Mouse (Mus musculus): ENCODE measurements at regions not wholly inside any gene's neighbourhood (a gene's known extent, or its start where the extent isn't known, plus 50 kb on each side); places are given as distances from the start of the nearest gene placed in this dataset.

DNA sequence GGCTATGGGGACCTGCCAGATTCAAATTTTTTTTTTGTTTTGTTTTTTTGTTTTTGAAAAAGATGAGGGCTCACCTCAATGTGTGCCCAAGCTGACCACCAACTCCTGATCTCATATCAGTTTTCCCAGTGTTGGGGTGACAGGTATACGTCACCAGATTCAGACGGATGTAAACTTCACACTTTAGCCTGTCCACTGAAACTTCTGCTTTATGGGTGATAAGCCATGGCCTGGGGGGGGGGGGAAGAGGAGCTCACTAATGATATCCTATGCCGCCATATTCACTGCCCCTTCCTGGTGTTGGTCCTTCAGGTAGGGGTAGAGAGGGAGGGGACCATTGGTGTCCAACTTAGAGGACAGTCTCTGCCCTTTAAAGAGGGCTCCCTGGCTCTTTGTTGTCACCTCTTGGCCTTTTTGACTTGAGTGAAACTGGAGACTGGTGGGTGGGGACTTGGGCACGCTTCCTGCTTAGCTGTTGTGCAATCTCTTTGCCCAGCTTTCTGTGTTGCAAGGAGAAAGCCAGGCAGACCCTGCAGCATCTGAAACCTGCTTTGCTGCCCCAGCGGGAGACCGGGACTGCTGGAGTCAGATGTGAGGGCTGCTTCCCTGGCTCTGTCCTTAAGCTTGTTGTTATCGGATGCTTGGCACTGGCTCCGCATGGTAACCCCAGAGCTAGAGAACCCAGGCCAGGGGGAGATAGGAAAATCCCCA, 125.8 kb downstream of the Irx5 start:
- 51% methylated on average over 8 of the region's 8 CpGs for WGBS
- no peak overlapping the region for H3K9ac ChIP-seq

DNA sequence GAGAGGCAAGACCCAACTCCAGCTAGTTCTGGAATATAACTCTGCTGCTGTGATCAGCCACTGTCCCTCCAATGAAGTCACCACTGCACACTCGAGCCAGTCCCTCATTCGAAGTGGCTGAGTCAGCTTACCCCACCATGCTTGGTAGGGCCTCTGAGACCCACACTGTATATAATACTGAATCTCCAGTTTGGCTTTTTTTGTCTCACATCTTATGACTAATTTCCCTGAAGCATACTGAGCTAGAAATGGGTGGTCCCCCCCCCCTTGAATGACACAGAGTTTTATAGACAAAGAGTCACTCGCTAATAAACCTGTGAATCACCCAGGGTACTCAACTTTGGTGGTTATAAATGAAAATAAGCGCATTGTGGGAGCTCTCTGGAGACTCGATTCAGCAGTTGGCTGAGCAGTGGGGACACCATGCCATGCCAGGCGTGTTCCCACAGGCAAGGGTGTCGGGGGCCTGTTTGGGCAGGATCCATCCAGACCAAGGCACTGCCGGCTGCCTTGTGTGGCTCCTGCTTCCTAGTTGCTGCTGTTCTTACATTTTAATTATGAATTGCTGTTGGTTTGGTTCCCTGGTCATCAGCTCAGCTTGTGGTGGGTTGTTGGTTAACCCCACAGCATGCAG, 131.2 kb downstream of the Irx5 start:
- Histone ChIP-seq H3K4me3 (no peak overlapping the region), H3K27me3 (no peaks in the 10 kb centered on the region), H3K9me3 (no peaks in the 10 kb centered on the region), H3K4me1 (replicated peaks) (no peaks in the 10 kb centered on the region), H3K4me2 (no peak overlapping the region), H3K27ac (replicated peaks) (no peak overlapping the region), H3K36me3 (no peaks in the 10 kb centered on the region), H3K9ac (no peak overlapping the region)
- ATAC-seq (ENCODE audit: low read depth): no peak
- 81% methylated on average over 8 of the region's 8 CpGs for WGBS

More for the DNA sequence above, 125.8 kb downstream of the Irx5 start:
- Histone ChIP-seq H3K4me1 (replicated peaks) (no peaks in the 10 kb centered on the region), H3K4me3 (no peak overlapping the region), H3K27me3 (0 out of 2 replicates have a peak, but pooled peaks cover 14% of the 10 kb centered on the region), H3K36me3 (no peaks in the 10 kb centered on the region), H3K9me3 (no peaks in the 10 kb centered on the region), H3K4me2 (no peak overlapping the region), H3K27ac (replicated peaks) (no peak overlapping the region)
- ATAC-seq (ENCODE audit: low read depth): no peak

DNA sequence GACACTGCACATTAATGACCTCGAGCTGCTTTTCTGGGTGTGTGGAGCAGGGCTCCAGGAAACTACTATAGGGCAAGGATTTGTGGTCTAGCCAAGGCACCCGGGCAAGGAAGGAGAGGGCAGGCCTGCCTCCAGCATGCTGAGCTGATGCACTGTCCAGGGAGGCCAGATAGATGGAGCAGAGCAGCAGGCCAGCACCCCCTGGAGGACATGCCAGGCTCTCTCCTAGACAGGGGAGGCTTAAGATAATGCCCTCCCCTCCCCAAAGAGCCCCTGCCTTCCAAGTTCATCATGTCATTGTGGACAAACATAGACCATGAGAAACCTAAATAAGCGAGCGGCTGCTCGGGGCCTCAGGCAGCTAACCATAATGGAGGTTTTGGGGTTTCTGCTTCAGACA, 134.1 kb downstream of the Irx5 start:
- Histone ChIP-seq H3K4me3 (no peak overlapping the region), H3K27ac (replicated peaks) (no peak overlapping the region), H3K9ac (no peak overlapping the region), H3K36me3 (no peaks in the 10 kb centered on the region), H3K9me3 (no peaks in the 10 kb centered on the region), H3K4me1 (replicated peaks) (no peaks in the 10 kb centered on the region), H3K4me2 (no peak overlapping the region), H3K27me3 (0 out of 2 replicates have a peak, but pooled peaks cover 2% of the 10 kb centered on the region)
- 78% methylated on average over 5 of the region's 5 CpGs for WGBS
- no peak for ATAC-seq (ENCODE audit: low read depth)

DNA sequence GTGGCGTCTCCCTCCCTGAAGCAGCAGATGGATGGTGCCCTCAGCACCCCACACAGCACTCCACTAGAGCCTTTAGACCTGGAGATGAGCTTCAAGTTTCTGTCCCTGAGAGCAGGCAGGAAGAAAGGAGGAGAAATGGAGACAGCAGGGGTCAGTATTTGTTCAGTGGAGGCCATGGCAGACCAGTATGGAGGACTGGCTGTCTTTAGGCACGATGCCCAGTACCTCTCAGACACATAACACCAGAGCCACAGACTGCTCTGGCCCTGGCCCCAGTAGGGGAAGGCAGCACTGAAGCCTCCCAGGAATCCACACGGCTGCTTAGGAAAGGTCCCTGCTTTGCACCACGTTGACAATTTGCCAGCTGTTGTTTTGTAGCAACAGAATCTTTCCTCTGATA, 136.0 kb downstream of the Irx5 start:
- Histone ChIP-seq H3K4me2 (no peak overlapping the region), H3K27ac (replicated peaks) (no peak overlapping the region), H3K36me3 (no peaks in the 10 kb centered on the region), H3K4me3 (no peak overlapping the region), H3K9ac (no peak overlapping the region), H3K4me1 (replicated peaks) (no peaks in the 10 kb centered on the region), H3K9me3 (no peaks in the 10 kb centered on the region), H3K27me3 (0 out of 2 replicates have a peak, but pooled peaks cover 2% of the 10 kb centered on the region)
- no peak for ATAC-seq (ENCODE audit: low read depth)
- 56% methylated on average over 4 of the region's 4 CpGs for WGBS

DNA sequence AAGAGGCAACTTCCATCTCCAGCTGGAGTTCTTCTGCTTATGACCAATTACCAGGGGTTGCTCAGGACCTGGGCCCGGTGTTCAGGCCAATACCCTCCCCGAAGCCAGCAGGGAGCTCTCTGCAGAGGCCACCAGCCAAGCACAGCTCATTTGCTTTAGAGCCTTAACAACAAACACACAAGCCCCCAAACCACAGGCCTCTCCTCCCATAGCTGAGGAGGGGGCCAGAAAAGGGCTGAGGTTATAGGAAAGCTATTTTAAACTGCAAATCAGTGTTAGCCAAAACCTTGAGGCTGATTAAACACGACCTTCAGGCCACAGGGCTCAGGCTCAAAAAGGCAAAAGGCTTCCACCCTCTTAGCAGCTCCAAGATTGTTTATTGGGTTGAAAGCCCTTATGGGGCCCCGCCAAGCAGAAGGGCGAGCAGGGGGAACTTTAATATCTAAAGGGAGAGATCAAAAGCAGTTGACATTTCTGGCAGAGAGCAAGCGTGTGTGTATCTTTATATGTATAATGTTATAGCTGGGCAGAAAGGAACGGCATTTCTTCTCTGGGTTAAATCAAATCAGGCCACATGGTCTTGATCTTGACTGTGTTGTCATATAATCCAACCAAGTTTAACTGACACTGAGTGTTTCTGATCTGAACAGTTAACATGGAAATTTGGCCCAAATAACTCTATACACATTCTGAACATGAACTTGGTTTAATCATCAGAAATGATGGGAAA, 148.3 kb downstream of the Irx5 start:
- H3K4me3 ChIP-seq: no peak overlapping the region
- no peaks in the 10 kb centered on the region; the same call in 1 of the 2 replicates for H3K4me1 ChIP-seq (replicated peaks)
- no peak overlapping the region for H3K4me2 ChIP-seq
- H3K36me3 ChIP-seq: no peaks in the 10 kb centered on the region
- H3K9ac ChIP-seq: no peak overlapping the region
- no peaks in the 10 kb centered on the region for H3K9me3 ChIP-seq
- no peaks in the 10 kb centered on the region for H3K27me3 ChIP-seq
- ATAC-seq (ENCODE audit: low read depth): no peak
- no peak overlapping the region for H3K27ac ChIP-seq (replicated peaks)
- 67% methylated on average over 7 of the region's 7 CpGs for WGBS

DNA sequence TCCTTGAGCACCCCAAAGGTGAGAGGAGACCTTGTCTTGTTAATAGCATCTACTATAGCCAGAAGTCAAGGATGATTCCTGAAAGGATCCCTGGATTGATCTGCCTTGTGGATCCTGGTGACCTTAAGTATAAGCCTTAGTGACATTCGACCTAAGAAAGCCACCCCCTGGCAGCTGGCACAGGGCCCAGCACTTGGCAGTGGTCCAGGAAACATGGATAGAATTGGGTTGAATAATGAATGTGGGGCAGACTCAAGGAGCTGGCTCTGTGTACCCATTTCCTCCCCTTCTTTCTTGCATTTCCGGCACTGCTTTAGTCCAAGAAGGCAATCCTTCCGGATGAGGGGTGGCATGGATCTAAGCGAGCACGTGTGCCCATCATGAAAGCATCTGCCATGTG, 149.0 kb downstream of the Irx5 start:
- H3K27ac ChIP-seq (replicated peaks): no peak overlapping the region
- H3K4me1 ChIP-seq (replicated peaks): no peaks in the 10 kb centered on the region; the same call in 1 of the 2 replicates
- H3K9me3 ChIP-seq: no peaks in the 10 kb centered on the region
- no peaks in the 10 kb centered on the region for H3K27me3 ChIP-seq
- WGBS: 69% methylated on average over 5 of the region's 5 CpGs
- H3K4me2 ChIP-seq: no peak overlapping the region
- no peaks in the 10 kb centered on the region for H3K36me3 ChIP-seq
- no peak overlapping the region for H3K4me3 ChIP-seq
- no peak overlapping the region for H3K9ac ChIP-seq
- ATAC-seq (ENCODE audit: low read depth): no peak

DNA sequence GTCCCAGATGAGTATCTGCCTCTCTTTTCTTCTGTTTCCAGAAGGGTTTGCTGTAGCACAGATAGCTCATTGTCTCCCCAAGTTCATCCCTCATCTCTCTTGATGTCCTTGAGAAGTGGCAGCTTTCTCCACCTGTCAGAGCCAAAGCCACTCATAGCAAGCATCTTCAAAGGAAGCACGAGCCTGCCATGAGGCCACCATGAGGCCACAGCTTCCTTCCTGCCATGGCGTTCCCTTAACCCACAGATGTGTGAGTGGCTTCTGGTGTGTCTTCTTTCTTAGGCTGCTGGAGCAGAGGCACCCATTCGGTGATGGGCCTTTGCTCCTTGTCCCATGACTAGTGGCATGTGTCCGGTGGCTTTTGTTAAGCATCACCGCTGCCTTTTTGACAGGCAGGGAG, 149.5 kb downstream of the Irx5 start:
- Histone ChIP-seq H3K36me3 (no peaks in the 10 kb centered on the region), H3K27ac (replicated peaks) (no peak overlapping the region), H3K4me2 (no peak overlapping the region), H3K27me3 (no peaks in the 10 kb centered on the region), H3K9me3 (no peaks in the 10 kb centered on the region), H3K4me3 (no peak overlapping the region), H3K9ac (no peak overlapping the region), H3K4me1 (replicated peaks) (no peaks in the 10 kb centered on the region; the same call in 1 of the 2 replicates)
- WGBS: 80% methylated on average over 5 of the region's 5 CpGs
- no peak for ATAC-seq (ENCODE audit: low read depth)

DNA sequence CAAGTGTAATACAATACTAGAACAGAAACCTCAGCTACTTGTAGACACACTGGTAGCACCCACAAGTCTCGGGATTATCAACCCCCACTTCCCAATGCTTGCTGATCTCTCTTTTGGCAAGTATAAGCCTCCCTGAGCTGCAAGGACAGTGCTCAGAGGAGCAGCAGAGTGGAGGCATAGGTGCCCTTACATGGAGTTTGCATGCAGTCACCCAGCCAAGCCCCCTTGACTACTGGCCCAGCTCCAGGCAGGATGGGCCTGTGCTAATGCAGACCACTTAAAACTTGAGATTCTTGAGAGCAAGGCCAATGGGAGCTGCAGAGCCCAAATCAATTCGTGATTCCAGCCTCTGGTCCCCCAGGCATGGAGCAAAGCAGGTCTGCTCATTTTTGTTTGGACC, 158.0 kb downstream of the Irx5 start:
- Histone ChIP-seq H3K4me3 (no peak overlapping the region), H3K4me2 (no peak overlapping the region), H3K4me1 (replicated peaks) (no peaks in the 10 kb centered on the region), H3K27me3 (no peaks in the 10 kb centered on the region), H3K9ac (no peak overlapping the region), H3K9me3 (no peaks in the 10 kb centered on the region), H3K27ac (replicated peaks) (no peak overlapping the region), H3K36me3 (no peaks in the 10 kb centered on the region)
- WGBS: 88% methylated on average over 2 of the region's 2 CpGs
- ATAC-seq (ENCODE audit: low read depth): no peak

DNA sequence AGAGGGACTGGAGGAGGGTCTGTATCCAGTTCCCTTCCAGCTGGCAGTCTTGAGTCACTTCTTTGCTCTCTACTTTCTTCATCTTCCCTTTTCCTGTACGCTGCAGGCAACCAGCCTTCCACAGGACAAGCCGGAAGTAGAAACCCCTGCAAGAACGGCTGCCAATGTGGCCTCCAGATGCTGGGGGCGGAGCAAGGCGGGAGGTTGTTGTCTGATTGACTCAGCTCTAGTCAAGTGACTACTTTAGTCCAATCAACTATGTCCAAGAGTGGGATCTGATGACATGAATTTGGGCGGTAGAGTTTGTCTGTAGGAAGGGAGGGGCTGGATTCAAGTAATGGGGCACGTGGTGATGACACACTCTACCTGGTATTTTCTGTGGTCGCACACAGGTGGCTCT, 156.1 kb upstream of the Irx6 start:
- Histone ChIP-seq H3K4me3 (no peak overlapping the region), H3K27ac (replicated peaks) (no peak overlapping the region), H3K4me2 (no peak overlapping the region), H3K36me3 (no peaks in the 10 kb centered on the region), H3K9ac (no peak overlapping the region), H3K4me1 (replicated peaks) (no peaks in the 10 kb centered on the region), H3K27me3 (no peaks in the 10 kb centered on the region), H3K9me3 (no peaks in the 10 kb centered on the region)
- no peak for ATAC-seq (ENCODE audit: low read depth)
- WGBS: 91% methylated on average over 8 of the region's 8 CpGs

DNA sequence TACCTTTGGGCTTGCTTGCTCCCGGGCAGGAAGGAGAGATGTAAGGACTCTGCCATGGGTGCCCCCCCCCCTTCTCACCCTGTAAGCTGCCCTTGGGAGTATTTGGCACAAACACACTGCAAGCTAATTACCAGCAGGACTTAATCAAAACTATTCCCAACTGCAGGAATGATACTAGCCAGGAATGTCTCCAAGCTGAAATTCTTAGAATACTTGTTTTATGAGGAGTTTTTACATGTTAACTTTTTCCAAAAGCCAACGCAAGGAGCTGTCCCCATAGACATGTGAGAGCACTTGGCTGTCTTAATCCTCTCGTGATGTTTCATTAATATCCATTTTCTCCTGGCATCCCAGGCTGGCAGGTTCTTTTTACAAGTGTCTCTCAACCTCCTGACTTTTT, 155.6 kb upstream of the Irx6 start:
- Histone ChIP-seq H3K36me3 (no peaks in the 10 kb centered on the region), H3K9ac (no peak overlapping the region), H3K9me3 (no peaks in the 10 kb centered on the region), H3K4me2 (no peak overlapping the region), H3K4me3 (no peak overlapping the region), H3K27ac (replicated peaks) (no peak overlapping the region), H3K4me1 (replicated peaks) (no peaks in the 10 kb centered on the region), H3K27me3 (no peaks in the 10 kb centered on the region)
- WGBS: 88% methylated on average over 3 of the region's 3 CpGs
- ATAC-seq (ENCODE audit: low read depth): no peak

DNA sequence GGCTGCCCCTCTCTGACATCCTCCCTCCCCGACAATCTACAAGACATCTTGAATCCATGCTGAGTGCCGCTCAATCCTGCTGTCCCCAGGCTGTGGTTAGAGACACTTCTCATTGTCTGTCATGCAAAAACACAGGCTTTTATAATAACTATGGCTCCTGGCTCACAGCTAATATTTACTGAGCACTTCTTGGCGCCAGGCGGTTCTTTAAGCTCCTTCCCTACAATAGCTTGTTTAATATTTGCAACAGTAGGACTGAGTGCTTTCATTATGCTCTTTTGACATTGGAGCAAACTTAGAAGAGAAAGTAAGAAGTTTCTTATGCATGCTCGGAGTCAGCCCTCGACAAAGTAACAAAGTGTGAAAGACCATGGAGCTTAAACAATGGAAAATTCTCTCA, 151.6 kb upstream of the Irx6 start:
- Histone ChIP-seq H3K9me3 (no peaks in the 10 kb centered on the region), H3K9ac (no peak overlapping the region), H3K4me3 (no peak overlapping the region), H3K27ac (replicated peaks) (no peak overlapping the region), H3K27me3 (no peaks in the 10 kb centered on the region), H3K36me3 (no peaks in the 10 kb centered on the region), H3K4me2 (no peak overlapping the region), H3K4me1 (replicated peaks) (no peaks in the 10 kb centered on the region)
- 84% methylated on average over 6 of the region's 6 CpGs for WGBS
- no peak for ATAC-seq (ENCODE audit: low read depth)

DNA sequence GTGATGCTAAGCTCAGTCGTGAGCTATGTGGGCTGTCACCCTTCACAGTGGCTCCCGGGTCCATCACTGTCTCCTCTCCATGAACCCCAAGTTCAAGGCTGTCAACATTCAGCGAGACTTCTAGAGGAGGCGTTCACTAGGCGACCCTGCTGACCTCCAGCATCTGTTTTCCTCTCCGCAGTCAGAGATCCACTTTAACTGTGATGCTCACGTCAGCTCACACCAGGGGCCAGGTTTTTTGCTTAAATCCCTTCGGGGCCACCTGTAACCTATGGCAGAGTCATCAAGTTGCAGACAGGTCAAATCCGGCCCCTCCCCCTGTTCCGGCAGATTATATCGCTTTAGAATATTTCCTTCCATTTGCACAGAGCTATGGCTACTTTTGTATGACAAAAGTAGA, 144.3 kb upstream of the Irx6 start:
- Histone ChIP-seq H3K4me2 (no peak overlapping the region), H3K27me3 (peaks cover 4% of the 10 kb centered on the region; the same call in 1 of the 2 replicates), H3K27ac (replicated peaks) (no peak overlapping the region), H3K9ac (no peak overlapping the region), H3K4me3 (no peak overlapping the region), H3K9me3 (no peaks in the 10 kb centered on the region), H3K36me3 (no peaks in the 10 kb centered on the region), H3K4me1 (replicated peaks) (no peaks in the 10 kb centered on the region)
- WGBS: 69% methylated on average over 11 of the region's 11 CpGs
- no peak for ATAC-seq (ENCODE audit: low read depth)
